Mouse (Mus musculus): ENCODE measurements around the gene Tufm. TPM values are rescaled to one million over a fixed set of nuclear protein-coding genes. Genes with fewer than 3 reads are reported as not detected.

The Tufm gene
- polyA plus RNA-seq, 1 experiment from 2014 or later = 77.5 TPM

DNA sequence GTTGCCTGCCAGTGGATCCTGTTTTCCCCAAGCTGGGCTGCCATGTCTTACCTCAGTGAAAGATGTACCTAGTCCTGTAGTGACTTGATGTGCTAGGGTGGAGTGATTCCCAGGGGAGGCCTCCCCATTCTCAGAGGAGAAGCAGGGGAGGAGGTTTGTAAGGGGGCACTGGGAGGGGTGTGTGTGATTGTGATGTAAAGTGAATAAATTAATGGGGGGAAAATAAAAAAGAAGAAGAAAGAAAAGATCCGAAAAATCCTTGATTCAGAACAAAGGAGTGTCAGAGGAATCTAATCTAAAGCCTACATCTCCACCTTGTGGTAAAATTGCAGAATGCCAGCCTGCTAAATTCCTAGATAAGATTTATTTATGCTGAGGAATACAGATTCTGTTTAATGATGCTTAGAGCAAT, 41.0 kb downstream of the Tufm start:
- no peak overlapping the region for H3K4me3 ChIP-seq (ENCODE audit: low read depth, low read length)
- H3K9ac ChIP-seq (ENCODE audit: low read length) = no peak overlapping the region
- no peaks in the 10 kb centered on the region for H3K27me3 ChIP-seq (ENCODE audit: control insufficient read depth, insufficient read depth, low read length)
- H3K27ac ChIP-seq (replicated peaks) = no peak overlapping the region
- H3K4me1 ChIP-seq (replicated peaks; ENCODE audit: control insufficient read depth, insufficient read depth) = no peaks in the 10 kb centered on the region
- DNase-seq (ENCODE audit: low spot score) (no peak), ATAC-seq (ENCODE audit: low FRiP score, low TSS enrichment) (peak; percentile 45; the same call in 1 of the 2 replicates)
- TF ChIP-seq CTCF (IDR thresholded peaks at IDR 0.05; ENCODE audit: low read depth) (peak; percentile 89), EP300 (optimal IDR thresholded peaks at IDR 0.05) (no peak)
- no peaks in the 10 kb centered on the region for H3K36me3 ChIP-seq (ENCODE audit: control insufficient read depth, insufficient read depth, low read length)
- H3K9me3 ChIP-seq (ENCODE audit: control insufficient read depth, low read length) = no peaks in the 10 kb centered on the region
- no peak overlapping the region for H3K4me2 ChIP-seq (replicated peaks; ENCODE audit: low read depth)
- 2% methylated on average over 1 of the region's 1 CpGs for WGBS

DNA sequence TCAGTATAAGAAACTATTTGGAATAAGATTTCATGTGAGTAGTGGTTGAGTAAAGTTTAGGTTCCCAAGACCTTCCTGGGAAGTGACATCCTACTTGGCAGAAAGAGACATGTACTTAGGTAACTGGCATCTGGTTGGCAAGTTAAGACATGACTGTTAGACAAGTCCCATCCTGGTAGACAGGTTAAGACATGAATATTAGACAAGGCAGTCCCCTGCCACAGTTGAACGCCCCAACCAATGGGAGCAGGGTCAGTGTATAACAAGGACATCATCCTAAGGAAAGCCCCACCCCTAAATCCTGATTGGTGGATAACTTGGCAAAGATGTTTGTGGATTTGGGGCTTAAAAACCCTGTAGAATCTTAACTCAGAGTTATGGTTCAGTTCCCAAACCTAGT, 46.3 kb downstream of the Tufm start:
- Histone ChIP-seq H3K4me3 (ENCODE audit: low read depth, low read length) (no peak overlapping the region), H3K36me3 (ENCODE audit: control insufficient read depth, insufficient read depth, low read length) (no peaks in the 10 kb centered on the region), H3K4me1 (replicated peaks; ENCODE audit: control insufficient read depth, insufficient read depth) (no peaks in the 10 kb centered on the region), H3K27me3 (ENCODE audit: control insufficient read depth, insufficient read depth, low read length) (no peaks in the 10 kb centered on the region), H3K27ac (replicated peaks) (no peak overlapping the region), H3K4me2 (replicated peaks; ENCODE audit: low read depth) (no peak overlapping the region), H3K9ac (ENCODE audit: low read length) (no peak overlapping the region), H3K9me3 (ENCODE audit: control insufficient read depth, low read length) (no peaks in the 10 kb centered on the region)
- TF ChIP-seq EP300 (optimal IDR thresholded peaks at IDR 0.05) (no peak), CTCF (IDR thresholded peaks at IDR 0.05; ENCODE audit: low read depth) (no peak)
- WGBS = 62% methylated on average over 1 of the region's 1 CpGs
- no peak for DNase-seq (ENCODE audit: low spot score)
- no peak for ATAC-seq (ENCODE audit: low FRiP score, low TSS enrichment)

DNA sequence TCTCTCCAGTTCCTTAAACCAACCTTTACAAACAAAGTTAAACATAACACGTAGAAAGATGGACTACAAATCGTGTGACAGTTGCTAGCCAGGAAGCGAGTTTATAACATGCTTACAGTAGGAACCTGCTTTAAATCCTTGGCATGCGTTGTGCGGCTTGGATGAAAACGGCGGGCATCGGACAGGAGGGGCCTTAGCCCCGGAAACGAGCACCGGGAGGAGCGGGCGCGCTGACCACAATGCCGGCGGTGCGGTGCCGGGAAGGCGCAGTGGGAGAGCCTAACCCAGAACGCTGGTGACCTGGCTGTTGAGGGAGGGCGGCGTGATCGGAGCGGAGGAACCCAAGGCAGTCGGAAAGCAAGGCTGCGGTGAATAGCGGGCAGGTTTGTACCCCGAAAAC, 48.6 kb downstream of the Tufm start:
- no peak for TF ChIP-seq CTCF (IDR thresholded peaks at IDR 0.05; ENCODE audit: low read depth)
- TF ChIP-seq EP300 (optimal IDR thresholded peaks at IDR 0.05) = no peak
- H3K36me3 ChIP-seq (ENCODE audit: control insufficient read depth, insufficient read depth, low read length) = no peaks in the 10 kb centered on the region
- ATAC-seq (ENCODE audit: low FRiP score, low TSS enrichment) (no peak), DNase-seq (ENCODE audit: low spot score) (peak; percentile 53)
- no peak overlapping the region for H3K27ac ChIP-seq (replicated peaks)
- H3K27me3 ChIP-seq (ENCODE audit: control insufficient read depth, insufficient read depth, low read length) = no peaks in the 10 kb centered on the region
- H3K4me2 ChIP-seq (replicated peaks; ENCODE audit: low read depth) = peak overlapping the region; percentile 80
- H3K9me3 ChIP-seq (ENCODE audit: control insufficient read depth, low read length) = no peaks in the 10 kb centered on the region
- H3K4me3 ChIP-seq (ENCODE audit: low read depth, low read length) = peak overlapping the region; percentile 44
- WGBS = under 1% methylated on average over 28 of the region's 28 CpGs
- no peaks in the 10 kb centered on the region for H3K4me1 ChIP-seq (replicated peaks; ENCODE audit: control insufficient read depth, insufficient read depth)
- H3K9ac ChIP-seq (ENCODE audit: low read length) = peak overlapping the region; percentile 57

DNA sequence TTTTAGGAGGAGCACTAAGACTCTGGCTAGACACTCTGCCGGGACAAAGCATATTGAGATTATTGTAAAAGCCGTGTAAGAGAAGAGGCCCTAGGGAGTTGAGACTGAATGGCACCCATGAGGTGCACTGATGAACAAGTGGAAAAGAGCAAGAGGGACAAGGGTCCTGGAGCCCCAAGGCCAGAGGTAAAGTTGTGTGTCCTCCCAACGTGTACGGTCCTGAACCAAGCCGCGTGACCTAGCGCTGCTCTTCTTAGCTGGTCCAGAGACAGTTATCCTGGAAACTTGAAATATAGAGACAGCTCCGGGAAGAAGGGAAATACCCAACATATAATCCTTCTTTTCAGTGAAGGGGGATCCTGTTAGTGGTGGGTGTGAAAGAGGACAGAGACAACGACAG, 49.3 kb downstream of the Tufm start:
- H3K27ac ChIP-seq (replicated peaks) = no peak overlapping the region
- no peaks in the 10 kb centered on the region for H3K27me3 ChIP-seq (ENCODE audit: control insufficient read depth, insufficient read depth, low read length)
- peak overlapping the region; percentile 80 for H3K4me2 ChIP-seq (replicated peaks; ENCODE audit: low read depth)
- ATAC-seq (ENCODE audit: low FRiP score, low TSS enrichment) (no peak), DNase-seq (ENCODE audit: low spot score) (no peak)
- no peaks in the 10 kb centered on the region for H3K4me1 ChIP-seq (replicated peaks; ENCODE audit: control insufficient read depth, insufficient read depth)
- H3K4me3 ChIP-seq (ENCODE audit: low read depth, low read length) = peak overlapping the region; percentile 44
- H3K9ac ChIP-seq (ENCODE audit: low read length) = no peak overlapping the region
- H3K9me3 ChIP-seq (ENCODE audit: control insufficient read depth, low read length) = no peaks in the 10 kb centered on the region
- no peaks in the 10 kb centered on the region for H3K36me3 ChIP-seq (ENCODE audit: control insufficient read depth, insufficient read depth, low read length)
- TF ChIP-seq CTCF (IDR thresholded peaks at IDR 0.05; ENCODE audit: low read depth) = no peak
- TF ChIP-seq EP300 (optimal IDR thresholded peaks at IDR 0.05) = no peak
- WGBS = 59% methylated on average over 9 of the region's 9 CpGs

DNA sequence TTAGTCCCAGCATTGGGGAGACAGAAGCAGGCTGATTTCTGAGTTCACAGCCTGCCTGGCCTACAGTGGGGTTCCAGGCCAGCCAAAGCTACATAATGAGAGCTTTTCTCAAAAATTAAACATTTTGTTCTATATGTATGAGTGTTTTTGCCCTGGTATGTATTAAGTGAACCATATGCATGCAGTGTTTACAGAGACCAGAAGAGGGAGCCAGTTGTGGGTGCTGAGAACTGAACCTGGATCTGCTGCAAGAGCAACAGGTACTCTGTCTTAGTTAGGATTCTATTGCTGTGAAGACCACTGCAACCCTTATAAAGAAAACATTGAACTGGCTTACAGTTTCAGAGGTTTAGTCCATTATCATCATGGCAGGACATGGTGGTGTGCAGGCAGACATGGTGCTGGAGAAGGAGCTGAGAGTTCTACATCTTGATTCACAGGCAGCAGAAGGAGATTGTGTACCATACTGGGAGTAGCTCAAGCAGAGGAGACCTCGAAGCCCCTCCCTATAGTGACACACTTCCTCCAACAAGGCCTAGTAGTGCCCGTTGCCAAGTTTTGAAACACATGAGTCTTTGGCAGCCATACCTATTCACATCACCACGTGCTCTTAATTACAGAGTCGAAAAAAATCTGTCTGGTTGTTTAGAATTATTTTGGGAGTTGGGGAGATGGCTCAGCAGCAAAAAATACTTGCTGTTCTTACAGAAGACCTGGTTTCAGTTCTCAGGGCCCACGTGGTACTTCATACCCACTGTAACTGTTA, 50.8 kb downstream of the Tufm start:
- no peaks in the 10 kb centered on the region for H3K27me3 ChIP-seq (ENCODE audit: control insufficient read depth, insufficient read depth, low read length)
- no peak overlapping the region for H3K9ac ChIP-seq (ENCODE audit: low read length)
- H3K36me3 ChIP-seq (ENCODE audit: control insufficient read depth, insufficient read depth, low read length) = no peaks in the 10 kb centered on the region
- H3K27ac ChIP-seq (replicated peaks) = no peak overlapping the region
- no peak overlapping the region for H3K4me2 ChIP-seq (replicated peaks; ENCODE audit: low read depth)
- H3K4me1 ChIP-seq (replicated peaks; ENCODE audit: control insufficient read depth, insufficient read depth) = no peaks in the 10 kb centered on the region
- no peak overlapping the region for H3K4me3 ChIP-seq (ENCODE audit: low read depth, low read length)
- 59% methylated on average over 5 of the region's 5 CpGs for WGBS
- DNase-seq (ENCODE audit: low spot score) = no peak
- TF ChIP-seq EP300 (optimal IDR thresholded peaks at IDR 0.05) = no peak
- peak; percentile 66 for TF ChIP-seq CTCF (IDR thresholded peaks at IDR 0.05; ENCODE audit: low read depth)
- no peaks in the 10 kb centered on the region for H3K9me3 ChIP-seq (ENCODE audit: control insufficient read depth, low read length)
- ATAC-seq (ENCODE audit: low FRiP score, low TSS enrichment) = no peak

Other genes with a start within 250 kb of the Tufm start
- gene Sbk1, start 214.7 kb upstream of the Tufm start, polyA plus RNA-seq (2015; fragmentation: Nextera tagmentation; extraction: Ambion mirVana) = 4.0 and 5.3 TPM in 2 replicates
- gene Lat, start 117.8 kb upstream of the Tufm start, polyA plus RNA-seq (2015; fragmentation: Nextera tagmentation; extraction: Ambion mirVana) = 0.21 and 0.46 TPM in 2 replicates
- 24.4 and 26.9 TPM in 2 replicates for gene Spns1, start 109.9 kb upstream of the Tufm start, polyA plus RNA-seq (2015; fragmentation: Nextera tagmentation; extraction: Ambion mirVana)
- 1.1 and 1.3 TPM in 2 replicates for gene Nfatc2ip, start 90.6 kb upstream of the Tufm start, polyA plus RNA-seq (2015; fragmentation: Nextera tagmentation; extraction: Ambion mirVana)
- gene Cd19, start 72.5 kb upstream of the Tufm start, polyA plus RNA-seq (2015; fragmentation: Nextera tagmentation; extraction: Ambion mirVana) = 0.08 and 0.17 TPM in 2 replicates
- 19.4 and 20.7 TPM in 2 replicates for gene Rabep2, start 58.6 kb upstream of the Tufm start, polyA plus RNA-seq (2015; fragmentation: Nextera tagmentation; extraction: Ambion mirVana)
- 0.59 and 1.8 TPM in 2 replicates for gene Atp2a1, start 24.3 kb upstream of the Tufm start, polyA plus RNA-seq (2015; fragmentation: Nextera tagmentation; extraction: Ambion mirVana)
- 20.0 and 24.0 TPM in 2 replicates for gene Sh2b1, start 11.9 kb upstream of the Tufm start, polyA plus RNA-seq (2015; fragmentation: Nextera tagmentation; extraction: Ambion mirVana)
- gene Atxn2l, start 16.1 kb downstream of the Tufm start, polyA plus RNA-seq (2015; fragmentation: Nextera tagmentation; extraction: Ambion mirVana) = 16.9 and 19.6 TPM in 2 replicates
- gene Eif3c, start 79.0 kb downstream of the Tufm start, polyA plus RNA-seq (2015; fragmentation: Nextera tagmentation; extraction: Ambion mirVana) = 150 and 163 TPM in 2 replicates
- 0.46 and 0.56 TPM in 2 replicates for gene Apobr, start 97.6 kb downstream of the Tufm start, polyA plus RNA-seq (2015; fragmentation: Nextera tagmentation; extraction: Ambion mirVana)
- 17.2 and 17.7 TPM in 2 replicates for gene Cln3, start 98.5 kb downstream of the Tufm start, polyA plus RNA-seq (2015; fragmentation: Nextera tagmentation; extraction: Ambion mirVana)
- 0.10 and 0.13 TPM in 2 replicates for gene Il27, start 107.6 kb downstream of the Tufm start, polyA plus RNA-seq (2015; fragmentation: Nextera tagmentation; extraction: Ambion mirVana)
- gene Nupr1, start 143.5 kb downstream of the Tufm start, polyA plus RNA-seq (2015; fragmentation: Nextera tagmentation; extraction: Ambion mirVana) = 140 and 182 TPM in 2 replicates
- 28.6 and 28.9 TPM in 2 replicates for gene Sgf29, start 161.9 kb downstream of the Tufm start, polyA plus RNA-seq (2015; fragmentation: Nextera tagmentation; extraction: Ambion mirVana)
- gene Sult1a1, start 189.1 kb downstream of the Tufm start, polyA plus RNA-seq (2015; fragmentation: Nextera tagmentation; extraction: Ambion mirVana) = 10.9 and 12.4 TPM in 2 replicates
- 92.3 and 93.4 TPM in 2 replicates for gene Bola2, start 208.0 kb downstream of the Tufm start, polyA plus RNA-seq (2015; fragmentation: Nextera tagmentation; extraction: Ambion mirVana)
- 6.1 and 6.2 TPM in 2 replicates for gene Slx1b, start 208.4 kb downstream of the Tufm start, polyA plus RNA-seq (2015; fragmentation: Nextera tagmentation; extraction: Ambion mirVana)
- gene Coro1a, start 220.4 kb downstream of the Tufm start, polyA plus RNA-seq (2015; fragmentation: Nextera tagmentation; extraction: Ambion mirVana) = 15.7 and 16.9 TPM in 2 replicates

All from stomach, postnatal 0 days (tissue).